Comparison of ENCODE assay signal across 9 mouse cellular contexts in genomic region chr8:113848653-113849135, GRCm38 (mm10). TPM values are rescaled to one million over a fixed set of nuclear protein-coding genes. Genes with fewer than 3 reads are reported as not detected.
A peak's percentile ranks its signal among the peaks of the same experiment; 100 is the strongest.
DNase-seq lines count a peak whose midpoint lies in the region; ATAC-seq and TF ChIP-seq lines count a peak whose summit lies in the region.
"Had no signal": no experiment of that assay in that cellular context is flagged by ENCODE, and none has a peak within 500 bp of the region (broad histone marks: within the 10 kb centered on the region; RNA-seq: fewer than 3 reads in every experiment).

Gene Adamts18 (minus strand): TSS chr8:113848738.

- H3K4me1 ChIP-seq in forebrain, embryonic 11.5 days (replicated peaks; ENCODE audit: control insufficient read depth, insufficient read depth, low read length), result peaks cover 10% of the 10 kb centered on the region
- H3K4me1 ChIP-seq in neural tube, embryonic 12.5 days, result peaks cover 6% of the 10 kb centered on the region

- H3K4me3 ChIP-seq in forebrain, embryonic 11.5 days (ENCODE audit: low read depth, low read length), result peak within 1 kb of the TSS; percentile 62
- H3K4me3 ChIP-seq in left cerebral cortex, adult 2 months, result peak within 1 kb of the TSS; percentile 59
- H3K4me3 ChIP-seq in neural tube, embryonic 12.5 days, result peak within 1 kb of the TSS; percentile 51

- H3K9ac ChIP-seq in forebrain, embryonic 11.5 days (ENCODE audit: low read length), result peak within 1 kb of the TSS; percentile 64
- peak within 1 kb of the TSS; percentile 64 for H3K9ac ChIP-seq in neural tube, embryonic 12.5 days
- H3K9ac ChIP-seq: liver, embryonic 14.5 days had no signal

- ATAC-seq in forebrain, embryonic 11.5 days (replicated peaks; ENCODE audit: low FRiP score), result peak; percentile 81
- ATAC-seq in neural tube, embryonic 12.5 days (ENCODE audit: low FRiP score, low read depth), result peak; percentile 87
- no peak for ATAC-seq in CD4-positive, CD25-positive, alpha-beta regulatory T cell, adult 4 months

- H3K27ac ChIP-seq in forebrain, embryonic 11.5 days (ENCODE audit: low read depth, low read length), result no peak within 1 kb of the TSS
- H3K27ac ChIP-seq in left cerebral cortex, adult 2 months, result 0 out of 2 replicates have a peak within 1 kb of the TSS, but pooled peaks have one; percentile 36
- H3K27ac ChIP-seq in neural tube, embryonic 12.5 days, result peak within 1 kb of the TSS; percentile 2; the same call in 1 of the 2 replicates
- H3K27ac ChIP-seq: liver, embryonic 14.5 days had no signal

- under 1% methylated on average over 31 of the region's 32 CpGs for WGBS in forebrain, embryonic 11.5 days
- WGBS in neural tube, embryonic 12.5 days, result under 1% methylated on average over 32 of the region's 32 CpGs

- H3K9me3 ChIP-seq in forebrain, embryonic 11.5 days (ENCODE audit: control insufficient read depth, low read length), result no peaks in the 10 kb centered on the region
- 0 out of 2 replicates have a peak, but pooled peaks cover 3% of the 10 kb centered on the region for H3K9me3 ChIP-seq in neural tube, embryonic 12.5 days

- peaks cover 26% of the 10 kb centered on the region for H3K27me3 ChIP-seq in forebrain, embryonic 11.5 days (ENCODE audit: control insufficient read depth, insufficient read depth, low read length)
- H3K27me3 ChIP-seq in neural tube, embryonic 12.5 days (replicated peaks), result peaks cover 33% of the 10 kb centered on the region

- peak within 1 kb of the TSS; percentile 99 for H3K4me2 ChIP-seq in forebrain, embryonic 11.5 days (ENCODE audit: low read depth, low read length, severe bottlenecking)
- peak within 1 kb of the TSS; percentile 99 for H3K4me2 ChIP-seq in neural tube, embryonic 12.5 days (replicated peaks)

- DNase-seq in layer of hippocampus, adult 11-12 months (ENCODE audit: low spot score), result peak; percentile 9
- DNase-seq in layer of hippocampus, adult 9-10 months (ENCODE audit: low spot score), result no peak
- peak; percentile 75 for DNase-seq in cerebellum, adult 11-12 months
- peak; percentile 73 for DNase-seq in forebrain, embryonic 11.5 days (ENCODE audit: low spot score)
- DNase-seq in left cerebral cortex, adult 2 months (ENCODE audit: extremely low spot score in 1 of 2, low spot score in 2 of 2), result peak in 1 of 2 experiments; percentile 59
- DNase-seq in spleen, postnatal 4 days (ENCODE audit: low spot score in 2 of 2), result no peak

- no peaks in the 10 kb centered on the region for H3K36me3 ChIP-seq in forebrain, embryonic 11.5 days (ENCODE audit: control insufficient read depth, insufficient read depth, low read length)
- H3K36me3 ChIP-seq in neural tube, embryonic 12.5 days, result no peaks in the 10 kb centered on the region

- TF ChIP-seq CTCF in left cerebral cortex, adult 2 months (IDR thresholded peaks at IDR 0.05), result no peak

- intact Hi-C loops in left cerebral cortex, adult 2 months (cut with DNase I), result no loop called here

RNA-seq across cellular contexts. Expression of gene Adamts18, which starts in this region (rescaled TPM):
- polyA plus RNA-seq in forebrain, embryonic 11.5 days (2014; fragmentation: Nextera tagmentation; extraction: Ambion mirVana), result 4.8 TPM in 2 replicates
- total RNA-seq in left cerebral cortex, adult 2 months (2021), result 1 to 10 TPM; 1.9 to 2.6 TPM
- 1.5 and 1.8 TPM in 2 replicates for polyA plus RNA-seq in neural tube, embryonic 12.5 days (2016; fragmentation: Nextera tagmentation; extraction: Ambion mirVana)
- not detected for polyA plus RNA-seq in CD4-positive, CD25-positive, alpha-beta regulatory T cell, adult 4 months (2017; shearing (Covaris generic))

Comparison
In these comparisons a context has a peak if more than half of its experiments do, and no peak if none do; other contexts are left out.
1. DNase-seq: peak in layer of hippocampus, adult 11-12 months (single experiment), cerebellum, adult 11-12 months (single experiment) and forebrain, embryonic 11.5 days (single experiment); none in layer of hippocampus, adult 9-10 months (single experiment) and spleen, postnatal 4 days (0 of 2).
2. Peak in every context shown above with its lines, with median percentiles within 50 percentile points of each other: H3K4me3 ChIP-seq.